Mouse (Mus musculus) embryonic fibroblast, embryonic 13.5 days (primary cell): ENCODE results near the gene Eid3. TPM values are rescaled to one million over a fixed set of nuclear protein-coding genes. Genes with fewer than 3 reads are reported as not detected.

Source experiments
- H3K27ac ChIP-seq: 2 replicates; pipeline ENCODE4 v1.5.1; 2012; ENCODE audit warnings: low read length, control low read depth, inconsistent platforms; ENCODE audit not compliant: insufficient read depth
- H3K4me1 ChIP-seq: 2 replicates; pipeline ENCODE4 v1.6.1; 2011; ENCODE audit warnings: low read length; ENCODE audit not compliant: control insufficient read depth, insufficient read depth
- H3K4me3 ChIP-seq: 2 replicates; pipeline ENCODE4 v1.5.1; 2011; ENCODE audit warnings: mild to moderate bottlenecking, control low read depth, low read length; ENCODE audit not compliant: insufficient read depth
- CTCF ChIP-seq: IDR thresholded peaks from 2 replicates; pipeline ENCODE4 v1.5.1; 2011; ENCODE audit warnings: mild to moderate bottlenecking, control low read depth, low read length, moderate library complexity, borderline replicate concordance; ENCODE audit not compliant: insufficient read depth
- POLR2A ChIP-seq: IDR thresholded peaks from 2 replicates; pipeline ENCODE4 v1.6.1; 2011; ENCODE audit warnings: low read depth, mild to moderate bottlenecking, control low read depth, low read length, moderate library complexity
- polyA plus RNA-seq: library from polyadenylated mRNA; stranded (reverse); fragments of >200 nt; gene quantifications from 2 replicates; pipeline ENCODE4 v1.2.4, GENCODE M21; 2011; ENCODE audit warnings: low read depth; ENCODE audit not compliant: missing spikeins, insufficient read length

The Eid3 gene
- polyA plus RNA-seq, 1 experiment: 4.1 TPM

DNA sequence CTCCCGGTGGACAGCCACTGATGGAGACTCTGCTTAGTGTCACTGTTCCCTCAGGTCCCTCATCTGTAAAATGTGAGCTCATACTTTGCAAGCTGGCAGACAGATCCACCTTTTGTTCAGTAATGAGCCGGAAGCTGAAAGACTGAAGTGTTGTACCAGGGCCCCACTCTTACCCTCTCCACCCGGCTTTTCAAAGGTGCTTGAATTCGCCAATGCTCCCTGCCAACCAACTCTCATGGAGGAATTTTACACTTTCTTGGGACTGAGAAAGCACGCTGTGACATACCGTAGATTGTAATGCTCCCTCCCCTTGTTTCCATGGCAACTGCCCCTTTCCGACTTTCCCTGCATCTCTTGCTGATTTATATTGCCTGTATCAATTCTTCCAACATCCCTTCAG, 34.1 kb downstream of the Eid3 start:
- H3K27ac ChIP-seq: no peak overlapping the region
- H3K4me3 ChIP-seq: no peak overlapping the region
- TF ChIP-seq POLR2A: no peak
- no peak for TF ChIP-seq CTCF
- H3K4me1 ChIP-seq: no peaks in the 10 kb centered on the region

DNA sequence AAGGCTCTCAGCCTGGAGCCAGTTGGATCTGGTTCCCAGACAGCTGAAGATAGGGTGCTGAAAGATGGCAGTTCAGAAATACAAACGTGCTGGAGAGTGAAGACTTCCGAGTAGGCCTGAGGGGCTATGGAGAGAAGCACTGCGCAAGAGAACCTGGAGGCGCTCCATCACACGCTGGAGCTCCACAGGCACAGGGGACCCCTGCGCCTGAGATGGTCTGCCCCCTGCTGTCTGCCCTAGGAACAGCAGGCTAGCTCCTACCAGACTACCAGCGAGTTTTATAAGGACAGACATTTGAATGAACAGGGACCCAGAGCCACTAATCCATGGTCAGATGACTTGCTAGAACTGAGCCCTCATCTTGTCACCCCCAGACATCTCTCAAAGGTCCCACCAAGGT, 35.0 kb downstream of the Eid3 start:
- TF ChIP-seq POLR2A (no peak), CTCF (peak; percentile 83)

GRCm38 (mm10) chr10:82908526-82908925, 42.1 kb downstream of the Eid3 start:
- Histone ChIP-seq H3K4me3 (no peak overlapping the region), H3K27ac (no peak overlapping the region), H3K4me1 (no peaks in the 10 kb centered on the region)
- TF ChIP-seq CTCF (no peak), POLR2A (no peak)

More for the DNA sequence above, 35.0 kb downstream of the Eid3 start:
- H3K27ac ChIP-seq: no peak overlapping the region
- no peaks in the 10 kb centered on the region for H3K4me1 ChIP-seq
- H3K4me3 ChIP-seq: no peak overlapping the region

- Histone ChIP-seq H3K4me1 (no peaks in the 10 kb centered on the region), H3K27ac (no peak overlapping the region), H3K4me3 (no peak overlapping the region)
- TF ChIP-seq POLR2A (no peak), CTCF (peak; percentile 46; the same call in 1 of the 2 replicates)
Observed at GRCm38 (mm10) chr10:82909382-82909781, 43.0 kb downstream of the Eid3 start.

- no peak overlapping the region for H3K27ac ChIP-seq
- TF ChIP-seq CTCF (peak; percentile 48; the same call in 1 of the 2 replicates), POLR2A (no peak)
- H3K4me3 ChIP-seq: no peak overlapping the region
- no peaks in the 10 kb centered on the region for H3K4me1 ChIP-seq
Observed at GRCm38 (mm10) chr10:82910198-82910597, 43.8 kb downstream of the Eid3 start.

DNA sequence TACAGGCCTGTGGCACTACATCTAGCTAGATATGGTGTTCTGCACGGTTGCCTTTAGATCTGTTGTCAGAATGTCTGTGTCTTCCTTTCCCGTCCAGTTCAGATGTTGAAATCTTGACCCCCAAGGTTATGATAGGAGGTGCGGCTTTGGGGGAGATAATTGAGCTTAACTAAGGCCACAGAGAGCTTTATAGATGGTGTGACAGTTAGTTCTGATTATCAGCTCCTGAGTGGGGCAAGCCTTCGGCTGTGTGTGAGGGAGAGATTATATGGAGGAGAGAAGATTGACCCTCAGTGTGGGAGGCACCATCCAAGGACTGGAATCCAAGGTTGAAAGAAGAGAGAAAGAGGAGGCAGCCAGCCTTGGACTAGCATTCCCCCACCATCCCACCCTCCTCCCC, 46.8 kb downstream of the Eid3 start:
- TF ChIP-seq POLR2A (no peak), CTCF (no peak)
- Histone ChIP-seq H3K4me3 (no peak overlapping the region), H3K4me1 (no peaks in the 10 kb centered on the region), H3K27ac (no peak overlapping the region)

DNA sequence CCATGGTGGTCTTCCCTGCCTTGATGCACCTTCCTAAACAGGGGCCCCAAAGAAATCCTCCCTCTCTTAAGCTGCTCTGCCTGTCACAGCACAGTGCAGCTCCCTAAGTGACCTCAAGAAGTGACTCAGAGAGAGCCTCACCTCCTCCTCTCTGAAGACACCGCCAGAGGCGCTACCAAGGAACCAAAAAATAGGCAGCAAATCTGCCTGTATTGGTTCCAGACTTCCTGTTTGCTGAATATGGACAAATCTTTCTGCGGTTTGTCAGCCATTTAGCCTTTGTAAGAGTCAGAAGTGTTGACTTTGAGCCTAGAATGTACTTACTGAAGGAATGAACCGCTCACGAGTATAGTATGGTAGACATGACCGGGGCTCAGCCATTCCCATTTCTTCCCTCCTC, 47.3 kb downstream of the Eid3 start:
- Histone ChIP-seq H3K4me3 (no peak overlapping the region), H3K4me1 (no peaks in the 10 kb centered on the region), H3K27ac (0 out of 2 replicates have a peak overlapping the region, but pooled peaks have one; percentile 13)
- TF ChIP-seq POLR2A (no peak), CTCF (no peak)

Other genes starting within 250 kb of the Eid3 start
- gene 1190007I07Rik, start 243.4 kb upstream of the Eid3 start, polyA plus RNA-seq: 12.0 and 15.2 TPM in 2 replicates
- gene Tdg, start 236.8 kb upstream of the Eid3 start, polyA plus RNA-seq: 37.8 and 40.0 TPM in 2 replicates
- 6.2 and 10.4 TPM in 2 replicates for gene Glt8d2, start 176.0 kb upstream of the Eid3 start, polyA plus RNA-seq
- 37.7 and 49.3 TPM in 2 replicates for gene Hcfc2, start 170.5 kb upstream of the Eid3 start, polyA plus RNA-seq
- gene Nfyb, start 102.5 kb upstream of the Eid3 start, polyA plus RNA-seq: 37.7 and 56.4 TPM in 2 replicates
- gene Txnrd1, start 32.7 kb upstream of the Eid3 start, polyA plus RNA-seq: 151 and 179 TPM in 2 replicates
- 12.9 and 20.7 TPM in 2 replicates for gene Chst11, start 118.9 kb downstream of the Eid3 start, polyA plus RNA-seq